ENCODE assay signal across 36 mouse cellular contexts in the genomic region with DNA sequence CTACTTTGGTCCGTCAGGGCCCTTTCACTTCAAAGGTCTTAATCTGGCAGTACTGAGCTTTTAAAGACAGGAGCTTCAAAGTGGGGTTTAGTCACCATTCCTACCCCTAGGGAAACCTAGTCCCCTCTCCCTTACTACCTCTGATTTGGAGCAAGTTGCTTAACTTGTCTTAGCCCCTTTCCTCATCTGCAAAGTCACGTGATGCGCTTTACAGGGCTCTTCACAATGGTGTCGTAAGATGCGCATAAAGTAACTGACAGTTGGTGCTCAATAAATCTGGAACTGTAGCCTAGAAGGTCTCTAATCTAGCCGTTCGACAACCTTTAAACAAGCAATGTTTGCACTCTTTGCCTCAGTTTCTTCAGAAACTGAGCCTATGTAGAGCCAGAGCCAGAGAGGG. TPM values are rescaled to one million over a fixed set of nuclear protein-coding genes. Genes with fewer than 3 reads are reported as not detected.
"Had no signal": no experiment of that assay in that cellular context is flagged by ENCODE, and none has a peak within 500 bp of the region (broad histone marks: within the 10 kb centered on the region; RNA-seq: fewer than 3 reads in every experiment).

No protein-coding gene starts in this region.

- DNase-seq: gastrocnemius, adult 2 months; gastrocnemius, postnatal 10 days; gastrocnemius, postnatal 25 days; heart, adult 18-20 months; heart, postnatal 10 days; heart, postnatal 4 days; kidney, adult 18-20 months; kidney, adult 8-10 months; kidney, postnatal 10 days; kidney, postnatal 25 days; kidney, postnatal 4 days; liver; liver, embryonic 13.5 days; liver, postnatal 0 days had no signal

- ATAC-seq: hindbrain, embryonic 16.5 days; inflammation-experienced regulatory T-cells, adult 6 months; intestine, embryonic 15.5 days; intestine, postnatal 0 days; liver, postnatal 0 days had no signal

- H3K36me3 ChIP-seq: heart, embryonic 10.5 days; heart, embryonic 12.5 days; hindbrain, embryonic 10.5 days; hindbrain, embryonic 12.5 days; intestine, embryonic 15.5 days; limb, embryonic 10.5 days; limb, embryonic 12.5 days; liver, embryonic 13.5 days; liver, embryonic 15.5 days had no signal

- H3K4me3 ChIP-seq: gastrocnemius, adult 2 months; heart, embryonic 10.5 days; heart, embryonic 12.5 days; hindbrain, embryonic 10.5 days; hindbrain, embryonic 12.5 days; intestine, embryonic 15.5 days; layer of hippocampus, adult 2 months; left cerebral cortex, adult 2 months; limb, embryonic 10.5 days; limb, embryonic 12.5 days; liver, embryonic 13.5 days; liver, embryonic 15.5 days had no signal

- H3K27me3 ChIP-seq: heart, embryonic 12.5 days; hindbrain, embryonic 12.5 days; intestine, embryonic 15.5 days; limb, embryonic 12.5 days; liver, embryonic 13.5 days; liver, embryonic 15.5 days had no signal

RNA-seq across cellular contexts. Expression of a gene that starts 19.8 kb away (rescaled TPM):
- total RNA-seq: gastrocnemius, adult 2 months; gastrocnemius, postnatal 10 days; gastrocnemius, postnatal 25 days; gastrocnemius, postnatal 4 days; heart, adult 18-20 months; heart, adult 8-10 months; heart, postnatal 10 days; heart, postnatal 25 days; heart, postnatal 4 days had no signal
- polyA plus RNA-seq: heart, embryonic 10.5 days; heart, embryonic 12.5 days; heart, embryonic 14.5 days; heart, embryonic 16.5 days; hindbrain, embryonic 10.5 days; hindbrain, embryonic 12.5 days; hindbrain, embryonic 14.5 days; inflammation-experienced regulatory T-cells, adult 6 months; intestine, embryonic 15.5 days; kidney, embryonic 14.5 days; kidney, embryonic 16.5 days; limb, embryonic 10.5 days; limb, embryonic 12.5 days; liver, embryonic 11.5 days had no signal
